Mouse (Mus musculus) gastrocnemius, postnatal 4 days (tissue): ENCODE data around the gene Lrp10. TPM values are rescaled to one million over a fixed set of nuclear protein-coding genes. Genes with fewer than 3 reads are reported as not detected.

ENCODE experiments used
- DNase-seq, 2 experiments: peaks; one replicate each; pipeline ENCODE4 v3.0.0; 2021 to 2022; ENCODE audit warnings: low spot score in 2 of 2, mixed read lengths in 2 of 2
- total RNA-seq, 2 experiments: library from RNA; stranded (reverse); gene quantifications; 2 replicates each; pipeline ENCODE4 v1.2.3; 2021

Gene Lrp10
- total RNA-seq, 2 experiments from 2014 or later: 39.0 to 42.9 TPM

DNA sequence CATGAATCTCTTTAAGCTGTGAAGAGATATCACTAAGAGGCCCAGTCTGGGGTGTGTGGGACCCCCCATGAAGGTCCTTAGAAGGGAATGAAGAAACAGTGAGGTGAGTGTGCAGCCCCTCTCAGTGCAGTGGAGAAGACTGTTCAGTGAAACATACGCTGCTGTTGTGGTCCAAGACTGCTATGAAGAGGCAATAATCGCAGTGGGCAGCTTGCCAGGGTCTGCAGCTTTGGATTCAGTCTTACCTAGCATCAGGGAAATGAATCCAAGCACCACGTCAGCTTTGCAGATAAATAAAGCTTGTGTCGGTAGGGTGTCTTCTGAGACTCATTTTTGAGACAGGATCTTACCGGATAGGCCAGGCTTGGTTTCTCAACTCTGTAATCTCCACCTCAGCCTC is 8.7 kb downstream of the Lrp10 start:
- peak in 1 of 2 experiments; percentile 53 for DNase-seq

DNA sequence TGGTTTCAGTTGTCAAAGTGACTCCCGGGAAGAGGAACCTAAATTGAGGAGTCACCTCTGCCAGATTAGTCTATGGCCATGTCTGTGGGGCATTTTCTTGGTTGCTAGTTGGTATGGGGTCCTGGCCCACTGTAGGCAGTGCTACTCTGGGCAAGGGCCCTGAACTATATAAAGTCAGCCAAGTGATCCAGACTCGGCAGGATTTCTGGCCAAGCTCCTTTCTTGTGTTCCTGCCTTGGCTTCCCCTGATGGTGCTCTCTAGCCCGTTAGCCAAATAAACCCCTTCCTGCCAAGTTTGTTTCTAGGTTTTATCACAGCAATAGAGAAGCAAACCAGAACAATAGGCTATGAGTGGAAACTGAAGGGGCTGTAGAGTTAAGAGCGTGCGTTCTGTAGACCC is 10.8 kb downstream of the Lrp10 start:
- DNase-seq: no peak

- DNase-seq: no peak
Observed at GRCm38 (mm10) chr14:54475941-54476844, 12.3 kb downstream of the Lrp10 start, which contains the start of gene Rem2. TSS of gene Rem2 (plus strand) at chr14:54476100.

DNA sequence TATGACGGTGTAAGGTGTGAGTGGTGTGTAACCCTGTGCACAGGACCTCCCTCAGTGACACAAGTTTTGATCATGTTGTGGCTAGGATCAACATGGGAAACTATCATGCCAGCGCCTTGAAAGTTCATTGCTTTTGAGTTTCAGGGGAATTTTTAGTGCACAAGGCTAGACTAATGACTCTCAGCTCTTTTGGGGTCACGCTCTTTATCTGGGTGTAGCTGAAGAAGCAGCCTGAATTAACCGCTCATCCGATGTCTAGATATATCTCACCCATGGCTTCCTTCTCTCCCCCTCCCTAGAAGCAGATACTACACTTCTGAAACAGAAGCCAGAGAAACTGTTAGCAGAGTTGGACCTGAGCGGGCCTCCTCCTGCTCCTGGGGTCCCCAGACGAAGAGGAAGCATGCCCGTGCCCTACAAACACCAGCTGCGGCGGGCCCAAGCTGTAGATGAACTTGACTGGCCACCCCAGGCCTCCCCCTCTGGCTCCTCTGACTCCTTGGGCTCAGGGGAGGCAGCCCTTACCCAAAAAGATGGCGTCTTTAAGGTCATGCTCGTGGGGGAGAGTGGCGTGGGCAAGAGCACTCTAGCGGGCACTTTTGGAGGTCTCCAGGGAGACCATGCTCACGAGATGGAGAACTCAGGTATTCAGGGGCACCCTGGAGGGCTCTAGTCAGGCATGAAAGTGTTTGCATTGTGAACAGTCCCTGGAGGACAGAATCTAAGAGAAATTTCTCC is 13.4 kb downstream of the Lrp10 start:
- DNase-seq: no peak

DNA sequence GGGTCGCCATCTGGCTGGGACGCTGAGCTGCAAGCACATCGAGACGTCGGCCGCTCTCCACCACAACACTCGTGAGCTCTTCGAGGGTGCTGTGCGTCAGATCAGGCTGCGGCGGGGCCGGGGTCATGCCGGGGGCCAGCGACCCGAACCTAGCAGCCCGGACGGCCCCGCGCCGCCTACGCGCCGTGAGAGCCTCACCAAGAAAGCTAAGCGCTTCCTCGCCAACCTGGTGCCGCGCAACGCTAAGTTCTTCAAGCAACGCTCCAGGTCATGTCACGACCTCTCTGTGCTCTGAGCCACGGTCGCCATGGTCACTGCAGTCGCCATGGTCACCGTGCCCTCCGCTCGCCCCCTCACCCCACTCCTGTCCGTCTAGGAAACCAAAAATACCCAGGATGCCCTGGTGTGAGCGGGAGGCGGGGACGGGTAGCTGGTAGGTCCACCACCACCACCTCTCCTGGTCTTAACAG is 15.5 kb downstream of the Lrp10 start:
- DNase-seq: no peak

DNA sequence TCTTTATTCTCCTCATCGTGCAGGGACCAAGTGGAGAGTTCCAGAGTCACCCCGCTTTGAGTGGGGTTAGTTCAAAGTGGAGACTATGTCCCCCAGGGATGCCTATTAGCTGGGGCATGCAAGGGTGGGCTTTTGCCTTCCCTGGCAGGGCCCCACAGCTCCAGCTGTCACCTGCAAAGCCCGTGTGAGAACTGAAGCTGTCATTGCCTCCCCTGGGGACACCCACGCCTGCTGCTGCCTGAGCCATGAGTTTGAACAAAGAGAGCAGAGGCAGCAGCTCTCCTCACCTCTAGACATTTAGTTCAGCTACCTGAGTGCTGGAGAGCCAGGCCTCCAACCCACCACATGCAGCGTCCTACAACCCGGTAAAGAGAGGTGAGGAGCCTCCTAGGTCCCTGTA is 16.7 kb downstream of the Lrp10 start:
- DNase-seq: no peak

DNA sequence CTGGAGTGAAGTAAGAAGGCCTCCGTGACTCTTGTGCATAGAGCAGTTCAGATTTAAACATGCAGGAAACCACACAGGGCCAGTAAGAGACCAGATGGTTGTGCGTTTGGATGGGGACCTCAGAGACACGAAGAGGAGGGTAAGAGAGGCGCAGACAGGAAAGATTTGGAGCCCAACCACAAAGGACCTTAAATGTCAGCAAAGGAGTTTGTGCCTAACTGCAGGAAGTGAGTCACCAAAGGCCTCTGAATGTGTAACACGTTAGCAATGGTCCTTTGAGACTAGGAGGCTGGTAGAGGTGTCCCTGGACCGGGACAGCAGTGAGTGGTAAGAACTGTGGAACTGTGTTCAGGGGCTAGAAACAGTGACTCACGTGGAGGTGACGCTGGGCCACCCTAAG is 17.5 kb downstream of the Lrp10 start:
- DNase-seq: no peak

DNA sequence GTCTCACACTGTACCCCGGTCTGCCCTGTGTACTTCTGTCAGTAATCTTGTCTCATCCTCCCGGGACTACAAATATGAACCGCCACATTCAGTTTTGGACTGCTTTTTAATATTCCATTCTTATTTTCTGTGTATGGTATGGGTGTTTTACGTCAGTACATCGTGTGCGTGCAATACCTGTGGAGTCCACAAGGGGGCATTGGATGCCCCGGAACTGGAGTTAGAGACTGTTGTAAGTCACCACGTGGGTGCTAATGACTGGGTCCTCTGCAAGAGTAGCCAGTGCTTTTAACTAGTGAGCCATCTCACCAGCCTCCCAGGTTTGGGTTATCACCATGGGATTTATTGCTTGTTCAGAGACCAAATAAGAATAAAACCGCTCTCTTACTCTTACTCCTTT is 18.6 kb downstream of the Lrp10 start:
- DNase-seq: no peak

GRCm38 (mm10) chr14:54485899-54486298 is 22.0 kb downstream of the Lrp10 start:
- DNase-seq: no peak

DNA sequence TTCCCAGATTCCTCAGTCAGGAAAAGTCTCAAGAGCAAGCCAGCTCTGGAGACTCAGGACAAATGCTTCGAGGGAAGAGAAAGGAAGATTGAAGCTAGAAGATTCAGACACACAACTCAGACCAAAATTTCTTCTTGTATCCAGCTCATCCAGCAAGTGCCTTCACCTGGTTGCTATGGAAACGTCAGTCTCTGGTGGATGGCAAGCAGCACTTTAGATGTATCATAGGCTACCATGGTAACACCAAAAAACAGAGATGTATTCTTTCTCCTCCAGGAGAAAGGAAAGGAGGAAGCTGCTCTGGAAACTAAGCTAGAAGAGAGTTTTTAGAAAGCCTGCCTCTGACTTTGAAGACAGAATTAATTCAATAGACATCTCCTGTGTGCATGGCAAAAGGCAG is 23.8 kb downstream of the Lrp10 start:
- DNase-seq: no peak

DNA sequence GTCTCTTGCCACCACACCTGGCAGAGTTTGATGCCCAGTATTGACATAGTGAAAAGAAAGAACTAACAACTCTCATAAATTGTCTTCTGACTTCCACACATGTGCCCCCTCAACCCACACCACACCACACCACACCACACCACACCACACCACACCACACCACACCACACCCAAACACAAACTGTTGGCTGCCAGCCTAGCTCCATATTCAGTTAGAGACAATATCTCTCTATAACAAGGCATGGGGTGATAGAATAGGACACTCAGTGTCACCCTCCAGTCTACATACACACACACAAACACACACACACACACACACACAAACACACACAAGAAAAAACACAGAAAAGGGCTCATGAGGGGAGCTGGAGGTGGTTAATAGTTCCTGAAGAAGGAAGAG is 24.4 kb downstream of the Lrp10 start:
- DNase-seq: no peak

DNA sequence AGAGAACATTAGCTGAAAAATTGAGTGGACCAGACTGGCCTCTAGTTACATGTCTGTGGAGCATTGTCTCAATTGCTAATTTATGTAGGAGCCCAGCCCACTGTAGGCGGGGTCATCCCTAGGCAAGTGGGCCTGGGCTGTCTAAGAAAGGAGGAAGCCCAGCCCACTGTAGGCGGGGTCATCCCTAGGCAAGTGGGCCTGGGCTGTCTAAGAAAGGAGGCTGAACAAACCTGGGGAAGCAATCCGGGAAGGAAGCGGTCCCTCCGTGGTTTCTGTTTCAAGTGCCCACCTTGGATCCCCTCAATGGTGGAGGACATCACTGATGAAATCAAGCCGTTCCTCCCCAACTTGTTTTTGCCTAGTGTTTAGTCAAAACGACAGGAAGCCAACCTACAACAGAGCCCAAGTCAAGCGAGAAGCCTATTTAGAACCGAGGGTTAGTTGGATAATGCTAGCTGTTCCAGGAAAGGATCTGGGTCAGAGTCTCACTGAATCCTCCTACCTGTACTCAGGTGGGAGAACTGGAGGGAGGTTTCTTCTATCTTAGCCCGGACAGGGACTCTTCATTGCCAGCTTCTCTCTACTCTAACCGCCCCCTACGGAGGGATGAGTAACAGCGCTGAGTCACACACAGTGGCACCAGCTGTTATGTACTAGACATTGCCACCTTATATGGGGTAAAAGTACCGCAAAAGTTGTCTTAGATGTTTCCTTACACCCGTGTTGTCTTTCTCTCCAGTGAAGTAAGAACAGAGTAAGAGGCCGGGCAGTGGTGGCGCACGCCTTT is 28.6 kb downstream of the Lrp10 start:
- DNase-seq: no peak

DNA sequence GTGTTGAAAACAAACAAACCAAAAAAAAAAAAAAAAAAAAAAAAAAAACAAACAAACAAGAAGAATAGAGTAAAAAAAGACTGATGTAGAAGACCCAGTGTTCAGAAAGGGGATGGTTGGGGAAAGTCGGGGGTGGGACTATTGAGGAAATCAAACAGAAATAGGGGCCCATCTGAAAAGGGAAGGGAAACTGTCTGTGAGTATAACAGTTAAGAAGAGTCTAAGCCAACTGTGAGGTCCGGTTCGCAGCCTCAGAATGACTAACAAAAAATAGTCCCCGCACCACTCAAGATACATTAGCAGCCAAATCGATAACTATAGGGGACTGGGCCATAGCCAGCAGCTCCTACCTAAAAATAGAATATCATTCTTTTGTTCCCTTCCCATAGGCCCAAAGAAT is 29.3 kb downstream of the Lrp10 start:
- DNase-seq: no peak

GRCm38 (mm10) chr14:54494234-54494633 is 30.3 kb downstream of the Lrp10 start:
- DNase-seq: peak; percentile 52 to 64

DNA sequence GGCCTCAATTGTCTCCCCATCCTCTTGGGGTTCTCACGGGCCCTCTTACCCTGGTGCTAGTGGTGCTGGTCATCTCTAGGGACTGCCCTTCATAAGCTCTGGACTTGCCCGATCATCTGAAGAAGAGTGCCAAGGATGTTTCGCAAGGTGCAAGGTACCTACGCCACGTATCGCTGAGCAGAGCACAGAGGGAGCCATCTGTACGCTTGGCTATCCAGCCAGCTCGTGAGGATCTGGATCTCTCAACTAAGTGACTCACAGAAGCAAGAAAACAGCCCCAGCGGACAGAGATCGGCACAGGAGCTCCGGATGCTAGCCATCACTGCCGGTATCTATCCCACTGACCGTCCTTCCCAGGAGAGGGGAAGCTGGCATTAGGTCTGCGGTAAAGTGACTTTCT is 32.8 kb downstream of the Lrp10 start:
- no peak for DNase-seq

- DNase-seq: no peak
Observed at GRCm38 (mm10) chr14:54499330-54499729, 35.4 kb downstream of the Lrp10 start.

- DNase-seq: no peak
Observed at GRCm38 (mm10) chr14:54501365-54501764, 37.4 kb downstream of the Lrp10 start.

GRCm38 (mm10) chr14:54503092-54503491 is 39.2 kb downstream of the Lrp10 start:
- DNase-seq: no peak

DNA sequence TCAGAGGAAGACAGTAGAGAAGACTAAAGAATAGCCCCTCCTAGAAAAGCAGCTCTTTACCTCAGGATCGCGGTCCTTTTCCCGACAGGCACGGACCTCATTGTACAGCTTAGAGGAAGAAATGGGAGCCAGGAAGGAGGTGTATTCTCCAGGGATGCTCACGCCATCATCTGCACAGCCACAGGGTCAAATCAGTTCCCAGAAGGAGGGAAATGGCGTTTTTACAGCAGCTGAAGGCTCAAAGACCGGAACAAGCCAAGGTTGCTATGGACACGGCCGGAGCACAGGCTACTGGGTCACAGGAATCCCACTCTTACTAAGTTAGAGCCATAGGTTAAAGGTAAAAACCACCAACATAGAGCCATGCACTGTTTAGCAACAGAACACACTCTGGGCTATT is 45.8 kb downstream of the Lrp10 start:
- no peak for DNase-seq

DNA sequence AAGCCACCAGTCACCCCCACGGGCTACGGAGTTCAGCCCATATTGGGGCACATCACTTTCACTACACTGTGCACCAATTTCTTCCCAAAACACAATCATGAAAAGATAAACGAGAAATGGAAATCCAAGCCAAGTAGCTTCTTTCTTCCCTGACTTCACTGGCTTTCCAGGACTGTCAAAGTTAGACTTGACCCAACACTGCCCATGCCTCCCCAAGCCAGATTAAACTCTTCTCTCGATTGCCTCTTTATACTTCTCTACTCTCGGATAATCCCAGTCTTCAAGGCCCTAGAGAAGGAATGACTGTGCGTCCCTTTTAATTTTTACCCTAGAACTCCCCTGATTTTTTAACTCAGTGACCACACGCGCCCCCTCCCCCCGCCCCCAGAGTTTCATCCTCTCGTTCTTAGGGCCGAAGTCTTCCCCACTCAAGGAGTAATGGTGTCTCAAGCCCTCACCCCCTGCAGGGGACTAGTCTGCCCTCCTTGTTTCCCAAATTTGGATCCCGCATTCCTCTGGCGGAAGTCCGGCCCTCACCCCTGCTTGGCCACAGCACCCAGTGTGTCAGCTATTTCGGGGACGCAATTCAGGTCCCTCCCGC is 52.9 kb downstream of the Lrp10 start:
- no peak for DNase-seq
